Mouse (Mus musculus): ENCODE results near the gene Celsr1. TPM values are rescaled to one million over a fixed set of nuclear protein-coding genes. Genes with fewer than 3 reads are reported as not detected.

Gene Celsr1
- total RNA-seq (2021), result 1 to 10 TPM; 3.1 to 3.9 TPM

- DNase-seq (ENCODE audit: low spot score in 2 of 2), result no peak
- intact Hi-C loops (cut with DNase I), result no loop called here
These were observed at the start of gene Celsr1 for GRCm38 (mm10) chr15:86033191-86033841. Gene Celsr1, minus strand, starts transcription at chr15:86033777.

GRCm38 (mm10) chr15:86083261-86083741, 49.7 kb upstream of the Celsr1 start:
- no peak for DNase-seq (ENCODE audit: low spot score in 2 of 2)
- intact Hi-C loops (cut with DNase I), result loop anchor here (2.0 kb wide), 1 partner anchor 18 kb away; no protein-coding TSS in a partner anchor

GRCm38 (mm10) chr15:86082551-86082961, 49.0 kb upstream of the Celsr1 start:
- DNase-seq (ENCODE audit: low spot score in 2 of 2), result peak; percentile 64 to 78
- intact Hi-C loops (cut with DNase I), result loop anchor here (2.0 kb wide), 1 partner anchor 18 kb away; no protein-coding TSS in a partner anchor

GRCm38 (mm10) chr15:86081654-86082053, 48.1 kb upstream of the Celsr1 start:
- no peak for DNase-seq (ENCODE audit: low spot score in 2 of 2)
- intact Hi-C loops (cut with DNase I), result loop anchor here (2.0 kb wide), 1 partner anchor 17 kb away; no protein-coding TSS in a partner anchor

GRCm38 (mm10) chr15:86080408-86080807, 46.8 kb upstream of the Celsr1 start:
- intact Hi-C loops (cut with DNase I), result no loop called here

GRCm38 (mm10) chr15:86079876-86080275, 46.3 kb upstream of the Celsr1 start:
- intact Hi-C loops (cut with DNase I), result no loop called here
- DNase-seq (ENCODE audit: low spot score in 2 of 2), result no peak

More at GRCm38 (mm10) chr15:86080408-86080807, 46.8 kb upstream of the Celsr1 start:
- DNase-seq (ENCODE audit: low spot score in 2 of 2), result no peak

- intact Hi-C loops (cut with DNase I), result no loop called here
- DNase-seq (ENCODE audit: low spot score in 2 of 2), result no peak
These were observed 45.9 kb upstream of the Celsr1 start for GRCm38 (mm10) chr15:86079467-86079866.

- intact Hi-C loops (cut with DNase I), result no loop called here
- DNase-seq (ENCODE audit: low spot score in 2 of 2), result no peak
These were observed 45.1 kb upstream of the Celsr1 start for GRCm38 (mm10) chr15:86078481-86079216.

- intact Hi-C loops (cut with DNase I), result no loop called here
- DNase-seq (ENCODE audit: low spot score in 2 of 2), result no peak
These were observed 44.4 kb upstream of the Celsr1 start for GRCm38 (mm10) chr15:86077934-86078333.

GRCm38 (mm10) chr15:86076378-86076777, 42.8 kb upstream of the Celsr1 start:
- DNase-seq (ENCODE audit: low spot score in 2 of 2), result no peak
- intact Hi-C loops (cut with DNase I), result no loop called here

- intact Hi-C loops (cut with DNase I), result no loop called here
- no peak for DNase-seq (ENCODE audit: low spot score in 2 of 2)
These were observed 42.4 kb upstream of the Celsr1 start for GRCm38 (mm10) chr15:86076048-86076315.

- no peak for DNase-seq (ENCODE audit: low spot score in 2 of 2)
- intact Hi-C loops (cut with DNase I), result no loop called here
These were observed 41.9 kb upstream of the Celsr1 start for GRCm38 (mm10) chr15:86075305-86076047.

- intact Hi-C loops (cut with DNase I), result no loop called here
These were observed 40.8 kb upstream of the Celsr1 start for GRCm38 (mm10) chr15:86074171-86074937.

GRCm38 (mm10) chr15:86071166-86071565, 37.6 kb upstream of the Celsr1 start:
- no peak for DNase-seq (ENCODE audit: low spot score in 2 of 2)
- intact Hi-C loops (cut with DNase I), result no loop called here

More at GRCm38 (mm10) chr15:86074171-86074937, 40.8 kb upstream of the Celsr1 start:
- DNase-seq (ENCODE audit: low spot score in 2 of 2), result no peak

GRCm38 (mm10) chr15:86070368-86070767, 36.8 kb upstream of the Celsr1 start:
- DNase-seq (ENCODE audit: low spot score in 2 of 2), result no peak
- intact Hi-C loops (cut with DNase I), result no loop called here

- DNase-seq (ENCODE audit: low spot score in 2 of 2), result no peak
- intact Hi-C loops (cut with DNase I), result loop anchor here (10.0 kb wide), 1 partner anchor 166 kb away; no protein-coding TSS in a partner anchor
These were observed 35.6 kb upstream of the Celsr1 start for GRCm38 (mm10) chr15:86069011-86069791.

GRCm38 (mm10) chr15:86067941-86068495, 34.4 kb upstream of the Celsr1 start:
- intact Hi-C loops (cut with DNase I), result loop anchor here (2.0 to 10.0 kb wide), 2 partner anchors 43 to 167 kb away; no protein-coding TSS in a partner anchor
- no peak for DNase-seq (ENCODE audit: low spot score in 2 of 2)

- intact Hi-C loops (cut with DNase I), result loop anchor here (2.0 to 10.0 kb wide), 2 partner anchors 43 to 167 kb away; no protein-coding TSS in a partner anchor
These were observed 34.0 kb upstream of the Celsr1 start for GRCm38 (mm10) chr15:86067581-86067910.

More at GRCm38 (mm10) chr15:86067581-86067910, 34.0 kb upstream of the Celsr1 start:
- no peak for DNase-seq (ENCODE audit: low spot score in 2 of 2)

Measured in left cerebral cortex, postnatal 25 days (tissue).